ENCODE assay signal across 10 mouse cellular contexts in the genomic region with DNA sequence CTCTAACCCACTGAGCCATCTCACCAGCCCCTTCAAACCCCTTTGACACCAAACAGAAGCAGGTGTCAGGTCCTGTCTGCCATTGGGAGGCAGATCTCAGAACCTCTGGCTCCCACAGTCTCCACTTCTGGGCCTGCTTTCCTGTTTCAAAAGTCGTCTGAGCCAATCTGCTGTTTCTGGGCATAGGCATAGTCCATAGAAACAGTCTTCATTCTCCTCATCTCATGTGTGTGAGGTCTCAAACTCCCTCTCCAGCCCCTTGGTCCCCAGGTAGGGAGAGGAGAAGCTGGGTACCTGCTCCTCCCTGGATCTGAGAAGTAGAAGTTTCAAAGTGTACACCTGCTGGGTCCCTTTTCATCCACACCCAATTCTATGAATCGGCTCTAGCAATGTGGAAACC. TPM values are rescaled to one million over a fixed set of nuclear protein-coding genes. Genes with fewer than 3 reads are reported as not detected.
A peak's percentile ranks its signal among the peaks of the same experiment; 100 is the strongest.
DNase-seq lines count a peak whose midpoint lies in the region; ATAC-seq and TF ChIP-seq lines count a peak whose summit lies in the region.
"Had no signal": no experiment of that assay in that cellular context is flagged by ENCODE, and none has a peak within 500 bp of the region (broad histone marks: within the 10 kb centered on the region; RNA-seq: fewer than 3 reads in every experiment).

No protein-coding gene starts in this region.

- DNase-seq in kidney, postnatal 36 days = no peak
- no peak for DNase-seq in forebrain, postnatal 0 days
- DNase-seq in midbrain, embryonic 14.5 days = no peak
- DNase-seq in gastrocnemius, postnatal 10 days = no peak
- DNase-seq in right cerebral cortex, adult 2 months (ENCODE audit: low spot score in 2 of 2) = no peak
- DNase-seq: kidney, postnatal 14 days had no signal

- WGBS in kidney, embryonic 15.5 days = 43% methylated on average over 2 of the region's 2 CpGs
- WGBS in embryonic facial prominence, embryonic 13.5 days = 26% methylated on average over 2 of the region's 2 CpGs
- WGBS in forebrain, postnatal 0 days = 4% methylated on average over 2 of the region's 2 CpGs
- WGBS in midbrain, embryonic 14.5 days = 21% methylated on average over 2 of the region's 2 CpGs

- H3K27me3 ChIP-seq in kidney, embryonic 15.5 days = peaks cover 43% of the 10 kb centered on the region
- peaks cover 25% of the 10 kb centered on the region for H3K27me3 ChIP-seq in embryonic facial prominence, embryonic 13.5 days
- no peaks in the 10 kb centered on the region for H3K27me3 ChIP-seq in forebrain, postnatal 0 days (ENCODE audit: insufficient read depth, low read length)
- no peaks in the 10 kb centered on the region for H3K27me3 ChIP-seq in midbrain, embryonic 14.5 days (ENCODE audit: control insufficient read depth, insufficient read depth, low read length)

- H3K4me2 ChIP-seq in kidney, embryonic 15.5 days = peak overlapping the region; percentile 92
- peak overlapping the region; percentile 96 for H3K4me2 ChIP-seq in embryonic facial prominence, embryonic 13.5 days
- H3K4me2 ChIP-seq in forebrain, postnatal 0 days (ENCODE audit: low read depth) = peak overlapping the region; percentile 67
- peak overlapping the region; percentile 85 for H3K4me2 ChIP-seq in midbrain, embryonic 14.5 days (ENCODE audit: low read length)

- no peaks in the 10 kb centered on the region for H3K36me3 ChIP-seq in kidney, embryonic 15.5 days
- H3K36me3 ChIP-seq in embryonic facial prominence, embryonic 13.5 days = no peaks in the 10 kb centered on the region
- H3K36me3 ChIP-seq in forebrain, postnatal 0 days (ENCODE audit: insufficient read depth) = peaks cover 9% of the 10 kb centered on the region; the same call in 1 of the 2 replicates
- H3K36me3 ChIP-seq in midbrain, embryonic 14.5 days (ENCODE audit: control insufficient read depth, insufficient read depth, low read length) = peaks cover 3% of the 10 kb centered on the region; the same call in 1 of the 2 replicates

- no peak overlapping the region for H3K27ac ChIP-seq in kidney, embryonic 15.5 days
- H3K27ac ChIP-seq in embryonic facial prominence, embryonic 13.5 days = no peak overlapping the region
- peak overlapping the region; percentile 75 for H3K27ac ChIP-seq in forebrain, postnatal 0 days (ENCODE audit: low read depth, low read length)
- H3K27ac ChIP-seq in midbrain, embryonic 14.5 days (replicated peaks; ENCODE audit: low read depth, low read length) = peak overlapping the region; percentile 73

- TF ChIP-seq CTCF in forebrain, postnatal 0 days (IDR thresholded peaks at IDR 0.05; ENCODE audit: low read depth) = no peak

- peak overlapping the region; percentile 53; the same call in 1 of the 2 replicates for H3K9ac ChIP-seq in kidney, embryonic 15.5 days
- H3K9ac ChIP-seq in embryonic facial prominence, embryonic 13.5 days = peak overlapping the region; percentile 80; the same call in 1 of the 2 replicates
- peak overlapping the region; percentile 86 for H3K9ac ChIP-seq in forebrain, postnatal 0 days
- peak overlapping the region; percentile 77 for H3K9ac ChIP-seq in midbrain, embryonic 14.5 days (replicated peaks; ENCODE audit: low read length)

- peak overlapping the region; percentile 69; the same call in 1 of the 2 replicates for H3K4me3 ChIP-seq in kidney, embryonic 15.5 days (replicated peaks)
- H3K4me3 ChIP-seq in embryonic facial prominence, embryonic 13.5 days = peak overlapping the region; percentile 73; the same call in 1 of the 2 replicates
- H3K4me3 ChIP-seq in forebrain, postnatal 0 days (ENCODE audit: low read depth, low read length) = peak overlapping the region; percentile 80
- H3K4me3 ChIP-seq in midbrain, embryonic 14.5 days (replicated peaks; ENCODE audit: low read depth, low read length) = peak overlapping the region; percentile 81

- no peak for ATAC-seq in kidney, embryonic 15.5 days (replicated peaks; ENCODE audit: low FRiP score)
- ATAC-seq in embryonic facial prominence, embryonic 13.5 days (ENCODE audit: insufficient number of reproducible peaks, insufficient read depth, low FRiP score, low TSS enrichment, low read depth) = no peak
- no peak for ATAC-seq in forebrain, postnatal 0 days
- ATAC-seq in midbrain, embryonic 14.5 days (ENCODE audit: low FRiP score, low TSS enrichment) = no peak
- no peak for ATAC-seq in megakaryocyte, adult 5-6 weeks (ENCODE audit: poor library complexity, severe bottlenecking)

- peaks cover 42% of the 10 kb centered on the region for H3K4me1 ChIP-seq in kidney, embryonic 15.5 days
- peaks cover 24% of the 10 kb centered on the region for H3K4me1 ChIP-seq in embryonic facial prominence, embryonic 13.5 days
- no peaks in the 10 kb centered on the region for H3K4me1 ChIP-seq in forebrain, postnatal 0 days (ENCODE audit: insufficient read depth)
- H3K4me1 ChIP-seq in midbrain, embryonic 14.5 days (ENCODE audit: control insufficient read depth, insufficient read depth, low read length) = peaks cover 17% of the 10 kb centered on the region

- H3K9me3 ChIP-seq in kidney, embryonic 15.5 days (replicated peaks) = no peaks in the 10 kb centered on the region
- H3K9me3 ChIP-seq in embryonic facial prominence, embryonic 13.5 days = no peaks in the 10 kb centered on the region
- H3K9me3 ChIP-seq in forebrain, postnatal 0 days (ENCODE audit: low read length) = no peaks in the 10 kb centered on the region
- H3K9me3 ChIP-seq in midbrain, embryonic 14.5 days (ENCODE audit: control insufficient read depth, low read length) = no peaks in the 10 kb centered on the region

RNA-seq across cellular contexts. Expression of gene Ppp1r1a, which starts 1.3 kb away (rescaled TPM):
- polyA plus RNA-seq in kidney, embryonic 15.5 days (2015; fragmentation: Nextera tagmentation; extraction: Ambion mirVana) = 18.9 and 21.5 TPM in 2 replicates
- polyA plus RNA-seq in embryonic facial prominence, embryonic 13.5 days (2015; fragmentation: Nextera tagmentation; extraction: Ambion mirVana) = 12.6 and 16.9 TPM in 2 replicates
- total RNA-seq in forebrain, postnatal 0 days (2014; rRNA removed) = 109 and 128 TPM in 2 replicates
- polyA plus RNA-seq in forebrain, postnatal 0 days (2015; fragmentation: Nextera tagmentation; extraction: Ambion mirVana) = 206 and 236 TPM in 2 replicates
- polyA plus RNA-seq in midbrain, embryonic 14.5 days (2014; fragmentation: Nextera tagmentation; extraction: Ambion mirVana) = 110 and 146 TPM in 2 replicates
- 10 to 100 TPM; 50.9 to 64.0 TPM for total RNA-seq in gastrocnemius, postnatal 10 days (2021)
- not detected in 2 replicates for total RNA-seq in megakaryocyte, adult 5-6 weeks (2015)
- total RNA-seq in megakaryocyte, adult 5-6 weeks (2017) = not detected in 2 replicates

RNA-seq across cellular contexts. Expression of gene Glycam1, which starts 28.4 kb away (rescaled TPM):
- polyA plus RNA-seq in kidney, embryonic 15.5 days (2015; fragmentation: Nextera tagmentation; extraction: Ambion mirVana) = not detected in 2 replicates
- not detected in 2 replicates for polyA plus RNA-seq in embryonic facial prominence, embryonic 13.5 days (2015; fragmentation: Nextera tagmentation; extraction: Ambion mirVana)
- not detected in 2 replicates for total RNA-seq in forebrain, postnatal 0 days (2014; rRNA removed)
- polyA plus RNA-seq in forebrain, postnatal 0 days (2015; fragmentation: Nextera tagmentation; extraction: Ambion mirVana) = 0.24 TPM in 1 of 2 replicates, not detected in the other
- polyA plus RNA-seq in midbrain, embryonic 14.5 days (2014; fragmentation: Nextera tagmentation; extraction: Ambion mirVana) = not detected in 2 replicates
- not detected for total RNA-seq in gastrocnemius, postnatal 10 days (2021)
- not detected in 2 replicates for total RNA-seq in megakaryocyte, adult 5-6 weeks (2015)
- not detected in 2 replicates for total RNA-seq in megakaryocyte, adult 5-6 weeks (2017)
- polyA plus RNA-seq: lung, postnatal 0 days had no signal

RNA-seq across cellular contexts. Expression of gene Pde1b, which starts 33.6 kb away (rescaled TPM):
- polyA plus RNA-seq in kidney, embryonic 15.5 days (2015; fragmentation: Nextera tagmentation; extraction: Ambion mirVana) = 4.3 and 4.8 TPM in 2 replicates
- polyA plus RNA-seq in embryonic facial prominence, embryonic 13.5 days (2015; fragmentation: Nextera tagmentation; extraction: Ambion mirVana) = 7.1 and 8.8 TPM in 2 replicates
- total RNA-seq in forebrain, postnatal 0 days (2014; rRNA removed) = 78.8 and 79.0 TPM in 2 replicates
- 43.4 and 54.1 TPM in 2 replicates for polyA plus RNA-seq in forebrain, postnatal 0 days (2015; fragmentation: Nextera tagmentation; extraction: Ambion mirVana)
- 81.6 and 90.8 TPM in 2 replicates for polyA plus RNA-seq in midbrain, embryonic 14.5 days (2014; fragmentation: Nextera tagmentation; extraction: Ambion mirVana)
- 1 to 10 TPM; 1.2 to 2.2 TPM for total RNA-seq in gastrocnemius, postnatal 10 days (2021)
- 13.2 and 16.8 TPM in 2 replicates for total RNA-seq in megakaryocyte, adult 5-6 weeks (2015)
- total RNA-seq in megakaryocyte, adult 5-6 weeks (2017) = 8.2 and 12.9 TPM in 2 replicates

Comparison
In these comparisons a context has a peak if more than half of its experiments do, and no peak if none do; other contexts are left out.
1. H3K27ac ChIP-seq: peak in forebrain, postnatal 0 days (single experiment) and midbrain, embryonic 14.5 days (single experiment); none in kidney, embryonic 15.5 days (single experiment) and embryonic facial prominence, embryonic 13.5 days (single experiment).
2. Peak in every context shown above with its lines, with median percentiles within 50 percentile points of each other: H3K4me2 ChIP-seq, H3K4me3 ChIP-seq and H3K9ac ChIP-seq.